Mouse (Mus musculus) C3H10T1/2 (cell line): ENCODE results near the gene Fam205a2. TPM values are rescaled to one million over a fixed set of nuclear protein-coding genes. Genes with fewer than 3 reads are reported as not detected.

Source experiments
- polyA plus RNA-seq, 2 experiments: library from polyadenylated mRNA; unstranded; fragments of >200 nt; fragmentation: generic; extraction: Trizol; gene quantifications; one replicate each; pipeline ENCODE4 v1.2.1; 2012; ENCODE audit warnings: missing spikeins in 2 of 2

Gene Fam205a2
- not detected for polyA plus RNA-seq

GRCm38 (mm10) chr4:42528075-42528474 is at the start of gene Fam205a2:
Gene Fam205a2 (minus strand): TSS chr4:42528175.

Other genes with a start within 250 kb of the Fam205a2 start
- not detected for gene Gm21953, start 233.9 kb downstream of the Fam205a2 start, polyA plus RNA-seq
- not detected for gene Fam205a3, start 209.8 kb downstream of the Fam205a2 start, polyA plus RNA-seq
- not detected for gene Gm21586, start 88.8 kb downstream of the Fam205a2 start, polyA plus RNA-seq
- gene Gm2163, start 61.4 kb downstream of the Fam205a2 start, polyA plus RNA-seq = not detected
- gene Gm10591, start 84.0 kb upstream of the Fam205a2 start, polyA plus RNA-seq = not detected
- not detected for gene Gm2564, start 101.5 kb upstream of the Fam205a2 start, polyA plus RNA-seq
- not detected for gene Ccl27b, start 127.1 kb upstream of the Fam205a2 start, polyA plus RNA-seq
- gene Il11ra2, start 133.7 kb upstream of the Fam205a2 start, polyA plus RNA-seq = under 1 TPM in 1 of 2 experiments, not detected in 1; 0.19 TPM
- gene 4930578G10Rik, start 207.4 kb upstream of the Fam205a2 start, polyA plus RNA-seq = not detected
- not detected for gene Ccl19, start 228.4 kb upstream of the Fam205a2 start, polyA plus RNA-seq
- not detected for gene Ccl21a, start 245.8 kb upstream of the Fam205a2 start, polyA plus RNA-seq